Mouse (Mus musculus): ENCODE results near the gene Efna2. TPM values are rescaled to one million over a fixed set of nuclear protein-coding genes. Genes with fewer than 3 reads are reported as not detected.

Efna2 gene
- total and polyA plus RNA-seq, 3 experiments: 0.23 to 1.5 (median 0.86) TPM

GRCm38 (mm10) chr10:80170052-80170451 lies 9.2 kb upstream of the Efna2 start:
- no peak overlapping the region for H3K9ac ChIP-seq (ENCODE audit: insufficient read depth, low read depth)
- H3K27me3 ChIP-seq (replicated peaks): no peaks in the 10 kb centered on the region
- dilution Hi-C loops (cut with MboI; ENCODE audit: extremely low pct_ligation_motif_present, extremely low pct_unique_long_range_greater_than_20kb, low sequenced_read_pairs): no loop called here
- peaks cover 13 to 56% of the 10 kb centered on the region in 2 experiments; a peak in 3 of 4 replicates for H3K4me1 ChIP-seq (ENCODE audit: control insufficient read depth in 1 of 2, insufficient read depth in 2 of 2)
- in situ Hi-C loops (cut with MboI; ENCODE audit: low pct_ligation_motif_present, low pct_unique_long_range_greater_than_20kb, low sequenced_read_pairs): no loop called here
- no peak for DNase-seq (ENCODE audit: extremely low read depth)
- no peaks in the 10 kb centered on the region for H3K9me3 ChIP-seq (replicated peaks; ENCODE audit: low read length)
- no peak overlapping the region for H3K4me2 ChIP-seq (ENCODE audit: insufficient read depth, low read depth, poor library complexity, severe bottlenecking)
- H3K27ac ChIP-seq (ENCODE audit: insufficient read depth, low read depth): no peak overlapping the region
- peaks cover 25 to 39% of the 10 kb centered on the region in 2 experiments for H3K36me3 ChIP-seq (replicated peaks in 1 of 2; ENCODE audit: control insufficient read depth in 1 of 2, insufficient read depth in 1 of 2, low read length in 1 of 2)
- H3K79me2 ChIP-seq (replicated peaks; ENCODE audit: control insufficient read depth, extremely low read depth, insufficient read depth, poor library complexity, severe bottlenecking): peaks cover 16% of the 10 kb centered on the region
- H3K4me3 ChIP-seq (replicated peaks in 1 of 3; ENCODE audit: low read depth in 2 of 3, low read length in 2 of 3, poor library complexity in 1 of 3): no peak overlapping the region
- TF ChIP-seq MAX (IDR thresholded peaks at IDR 0.05; ENCODE audit: low read length): no peak

GRCm38 (mm10) chr10:80170601-80171021 lies 8.7 kb upstream of the Efna2 start:
- in situ Hi-C loops (cut with MboI; ENCODE audit: low pct_ligation_motif_present, low pct_unique_long_range_greater_than_20kb, low sequenced_read_pairs): no loop called here
- H3K4me3 ChIP-seq (replicated peaks in 1 of 3; ENCODE audit: low read depth in 2 of 3, low read length in 2 of 3, poor library complexity in 1 of 3): no peak overlapping the region

GRCm38 (mm10) chr10:80171252-80171651 lies 8.0 kb upstream of the Efna2 start:
- H3K4me3 ChIP-seq (replicated peaks in 1 of 3; ENCODE audit: low read depth in 2 of 3, low read length in 2 of 3, poor library complexity in 1 of 3): no peak overlapping the region
- H3K9ac ChIP-seq (ENCODE audit: insufficient read depth, low read depth): no peak overlapping the region
- H3K9me3 ChIP-seq (replicated peaks; ENCODE audit: low read length): no peaks in the 10 kb centered on the region
- dilution Hi-C loops (cut with MboI; ENCODE audit: extremely low pct_ligation_motif_present, extremely low pct_unique_long_range_greater_than_20kb, low sequenced_read_pairs) (no loop called here), in situ Hi-C loops (cut with MboI; ENCODE audit: low pct_ligation_motif_present, low pct_unique_long_range_greater_than_20kb, low sequenced_read_pairs) (no loop called here)
- no peaks in the 10 kb centered on the region for H3K27me3 ChIP-seq (replicated peaks)
- H3K4me1 ChIP-seq (ENCODE audit: control insufficient read depth in 1 of 2, insufficient read depth in 2 of 2): peaks cover 11 to 56% of the 10 kb centered on the region in 2 experiments
- H3K4me2 ChIP-seq (ENCODE audit: insufficient read depth, low read depth, poor library complexity, severe bottlenecking): no peak overlapping the region
- peaks cover 16% of the 10 kb centered on the region for H3K79me2 ChIP-seq (replicated peaks; ENCODE audit: control insufficient read depth, extremely low read depth, insufficient read depth, poor library complexity, severe bottlenecking)
- DNase-seq (ENCODE audit: extremely low read depth): no peak
- no peak overlapping the region for H3K27ac ChIP-seq (ENCODE audit: insufficient read depth, low read depth)
- H3K36me3 ChIP-seq (replicated peaks in 1 of 2; ENCODE audit: control insufficient read depth in 1 of 2, insufficient read depth in 1 of 2, low read length in 1 of 2): peaks cover 25 to 45% of the 10 kb centered on the region in 2 experiments
- no peak for TF ChIP-seq NRF1 (IDR thresholded peaks at IDR 0.05; ENCODE audit: low read depth, low read length)
- TF ChIP-seq E2F4 (IDR thresholded peaks at IDR 0.05; ENCODE audit: insufficient replicate concordance, low read depth, low read length): no peak
- TF ChIP-seq SIN3A (IDR thresholded peaks at IDR 0.05; ENCODE audit: low read length): no peak
- TF ChIP-seq GABPA (IDR thresholded peaks at IDR 0.05; ENCODE audit: insufficient replicate concordance, low read depth, low read length): no peak
- TF ChIP-seq ZC3H11A (IDR thresholded peaks at IDR 0.05; ENCODE audit: low read depth, low read length): no peak
- TF ChIP-seq IRF4 (IDR thresholded peaks at IDR 0.05; ENCODE audit: low read depth, low read length): no peak
- TF ChIP-seq MAZ (IDR thresholded peaks at IDR 0.05; ENCODE audit: low read depth, low read length): no peak
- no peak for TF ChIP-seq JUN (IDR thresholded peaks at IDR 0.05; ENCODE audit: insufficient read depth, low read depth, low read length)
- TF ChIP-seq MAFK (IDR thresholded peaks at IDR 0.05; ENCODE audit: insufficient replicate concordance, low read length): no peak
- no peak for TF ChIP-seq ELF1 (IDR thresholded peaks at IDR 0.05; ENCODE audit: low read depth, low read length)
- TF ChIP-seq JUND (conservative IDR thresholded peaks at IDR 0.05; ENCODE audit: low read depth, low read length): no peak
- TF ChIP-seq CTCF (conservative IDR thresholded peaks at IDR 0.05 in 1 of 2, IDR thresholded peaks at IDR 0.05 in 1 of 2; ENCODE audit: low read depth in 2 of 2, low read length in 2 of 2): no peak
- TF ChIP-seq MXI1 (IDR thresholded peaks at IDR 0.05; ENCODE audit: low read depth, low read length): no peak
- TF ChIP-seq ZMIZ1 (IDR thresholded peaks at IDR 0.05; ENCODE audit: low read depth, low read length): no peak
- no peak for TF ChIP-seq MYC (IDR thresholded peaks at IDR 0.05; ENCODE audit: low read depth, low read length)
- TF ChIP-seq SMC3 (IDR thresholded peaks at IDR 0.05; ENCODE audit: low read depth, low read length): no peak
- TF ChIP-seq MEF2A (IDR thresholded peaks at IDR 0.05; ENCODE audit: borderline replicate concordance, low read depth, low read length): no peak
- no peak for TF ChIP-seq TCF12 (IDR thresholded peaks at IDR 0.05; ENCODE audit: low read depth, low read length)
- no peak for TF ChIP-seq TBP (conservative IDR thresholded peaks at IDR 0.05; ENCODE audit: low read depth, low read length)

More at GRCm38 (mm10) chr10:80170601-80171021, 8.7 kb upstream of the Efna2 start:
- Histone ChIP-seq H3K79me2 (replicated peaks; ENCODE audit: control insufficient read depth, extremely low read depth, insufficient read depth, poor library complexity, severe bottlenecking) (peaks cover 16% of the 10 kb centered on the region), H3K36me3 (replicated peaks in 1 of 2; ENCODE audit: control insufficient read depth in 1 of 2, insufficient read depth in 1 of 2, low read length in 1 of 2) (peaks cover 25 to 39% of the 10 kb centered on the region in 2 experiments), H3K27ac (ENCODE audit: insufficient read depth, low read depth) (no peak overlapping the region), H3K9me3 (replicated peaks; ENCODE audit: low read length) (no peaks in the 10 kb centered on the region), H3K9ac (ENCODE audit: insufficient read depth, low read depth) (no peak overlapping the region), H3K4me2 (ENCODE audit: insufficient read depth, low read depth, poor library complexity, severe bottlenecking) (no peak overlapping the region), H3K27me3 (replicated peaks) (no peaks in the 10 kb centered on the region), H3K4me1 (ENCODE audit: control insufficient read depth in 1 of 2, insufficient read depth in 2 of 2) (peaks cover 12 to 55% of the 10 kb centered on the region in 2 experiments; a peak in 3 of 4 replicates)
- dilution Hi-C loops (cut with MboI; ENCODE audit: extremely low pct_ligation_motif_present, extremely low pct_unique_long_range_greater_than_20kb, low sequenced_read_pairs): no loop called here
- no peak for TF ChIP-seq POLR2A (IDR thresholded peaks at IDR 0.05; ENCODE audit: low read depth, low read length)
- no peak for TF ChIP-seq EP300 (IDR thresholded peaks at IDR 0.05; ENCODE audit: low read length)
- TF ChIP-seq NELFE (IDR thresholded peaks at IDR 0.05; ENCODE audit: low read depth, low read length): no peak
- no peak for TF ChIP-seq USF1 (IDR thresholded peaks at IDR 0.05; ENCODE audit: low read depth, low read length)
- no peak for TF ChIP-seq E2F4 (IDR thresholded peaks at IDR 0.05; ENCODE audit: insufficient replicate concordance, low read depth, low read length)
- TF ChIP-seq SMC3 (IDR thresholded peaks at IDR 0.05; ENCODE audit: low read depth, low read length): no peak
- TF ChIP-seq NRF1 (IDR thresholded peaks at IDR 0.05; ENCODE audit: low read depth, low read length): no peak
- TF ChIP-seq TCF12 (IDR thresholded peaks at IDR 0.05; ENCODE audit: low read depth, low read length): no peak
- no peak for TF ChIP-seq ZNF384 (IDR thresholded peaks at IDR 0.05; ENCODE audit: low read depth, low read length)
- no peak for TF ChIP-seq HCFC1 (IDR thresholded peaks at IDR 0.05; ENCODE audit: low read depth, low read length)
- no peak for TF ChIP-seq MAFK (IDR thresholded peaks at IDR 0.05; ENCODE audit: insufficient replicate concordance, low read length)
- TF ChIP-seq POLR2AphosphoS2 (IDR thresholded peaks at IDR 0.05; ENCODE audit: low read depth, low read length): no peak
- no peak for TF ChIP-seq KAT2A (IDR thresholded peaks at IDR 0.05; ENCODE audit: insufficient replicate concordance, low read length)
- no peak for TF ChIP-seq ELF1 (IDR thresholded peaks at IDR 0.05; ENCODE audit: low read depth, low read length)
- TF ChIP-seq GABPA (IDR thresholded peaks at IDR 0.05; ENCODE audit: insufficient replicate concordance, low read depth, low read length): no peak
- no peak for TF ChIP-seq TBP (conservative IDR thresholded peaks at IDR 0.05; ENCODE audit: low read depth, low read length)
- no peak for TF ChIP-seq CHD2 (IDR thresholded peaks at IDR 0.05; ENCODE audit: low read length)
- DNase-seq (ENCODE audit: extremely low read depth): no peak

Data from CH12.LX (cell line).